ENCODE assay signal across 10 mouse cellular contexts in the genomic region with DNA sequence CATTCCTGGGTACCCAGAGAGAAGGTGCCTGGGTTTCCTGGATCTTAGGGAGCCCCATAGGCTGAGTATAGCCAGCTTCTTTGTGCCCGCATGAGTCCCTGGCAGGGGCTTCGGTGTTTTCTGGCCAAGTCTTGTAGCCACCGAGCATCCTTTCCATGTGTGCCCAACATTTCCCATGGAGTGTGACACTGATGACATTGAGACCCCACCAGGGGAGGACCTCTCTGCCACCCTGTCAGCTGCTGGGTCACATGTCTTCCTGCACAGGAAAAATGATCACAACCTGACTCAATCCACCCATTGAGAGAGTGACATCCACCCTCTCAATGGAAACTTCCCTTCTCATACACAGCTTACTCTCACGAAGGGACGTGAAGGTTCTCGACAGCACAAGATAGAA. TPM values are rescaled to one million over a fixed set of nuclear protein-coding genes. Genes with fewer than 3 reads are reported as not detected.
"Had no signal": no experiment of that assay in that cellular context is flagged by ENCODE, and none has a peak within 500 bp of the region (broad histone marks: within the 10 kb centered on the region; RNA-seq: fewer than 3 reads in every experiment).

No protein-coding gene starts in this region.

- DNase-seq: kidney, adult 11 months; kidney, adult 9 months; kidney, postnatal 36 days; lung, embryonic 14.5 days; lung, postnatal 14 days had no signal

- H3K9ac ChIP-seq: limb, embryonic 13.5 days; liver, embryonic 15.5 days; lung, embryonic 14.5 days; midbrain, embryonic 15.5 days had no signal

- H3K27ac ChIP-seq: kidney, postnatal 0 days; limb, embryonic 13.5 days; liver, embryonic 15.5 days; midbrain, embryonic 15.5 days had no signal

- H3K4me1 ChIP-seq: liver, embryonic 15.5 days had no signal

- ATAC-seq: midbrain, embryonic 15.5 days had no signal

- H3K36me3 ChIP-seq: limb, embryonic 13.5 days; liver, embryonic 15.5 days; midbrain, embryonic 15.5 days had no signal

- H3K4me2 ChIP-seq: limb, embryonic 13.5 days; liver, embryonic 11.5 days; liver, embryonic 15.5 days; lung, embryonic 14.5 days; midbrain, embryonic 15.5 days had no signal

- H3K9me3 ChIP-seq: limb, embryonic 13.5 days; liver, embryonic 15.5 days; midbrain, embryonic 15.5 days had no signal

- H3K4me3 ChIP-seq: limb, embryonic 13.5 days; liver, embryonic 15.5 days; midbrain, embryonic 15.5 days had no signal

RNA-seq across cellular contexts. Expression of a gene that starts 12.5 kb away (rescaled TPM):
- polyA plus RNA-seq: limb, embryonic 13.5 days; liver, embryonic 15.5 days had no signal
